8 mouse cellular contexts compared by ENCODE assay signal in the genomic region with DNA sequence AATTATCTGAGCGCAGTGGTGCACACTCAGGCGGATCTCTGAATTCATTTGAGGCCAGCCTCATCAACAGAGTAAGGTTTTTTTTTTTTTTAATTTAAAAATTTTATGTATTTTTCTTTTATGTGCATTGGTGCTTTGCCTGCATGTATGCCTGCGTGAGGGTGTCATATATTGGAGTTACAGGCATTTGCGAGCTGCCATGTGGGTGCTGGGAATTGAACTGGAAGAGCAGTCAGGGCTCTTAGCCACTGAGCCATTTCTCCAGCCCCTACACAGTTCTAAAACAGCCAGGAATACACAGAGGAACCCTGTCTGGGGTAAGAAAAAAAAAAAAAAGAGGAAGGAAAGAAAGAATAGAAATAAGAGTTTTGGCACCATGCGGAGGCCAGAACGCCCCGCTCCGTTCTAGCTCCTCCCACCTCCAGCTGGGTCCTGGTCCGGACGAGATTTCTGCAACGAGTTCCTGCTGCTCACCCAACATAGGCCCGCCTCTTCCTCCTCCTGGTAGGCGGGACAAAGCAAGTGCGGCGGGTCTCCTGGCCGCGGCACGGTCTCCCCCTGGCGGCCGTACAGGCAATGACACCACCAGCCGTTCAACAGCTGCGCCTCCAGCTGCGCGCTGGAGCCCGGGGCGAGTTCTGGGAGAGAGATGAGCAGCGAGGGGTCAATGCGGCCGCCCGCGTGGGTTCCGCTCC. TPM values are rescaled to one million over a fixed set of nuclear protein-coding genes. Genes with fewer than 3 reads are reported as not detected.
DNase-seq lines count a peak whose midpoint lies in the region; ATAC-seq and TF ChIP-seq lines count a peak whose summit lies in the region.

No protein-coding gene starts in this region.

- H3K36me3 ChIP-seq in ES-Bruce4 (ENCODE audit: control insufficient read depth, insufficient read depth, low read length, poor library complexity, severe bottlenecking) = no peaks in the 10 kb centered on the region
- no peaks in the 10 kb centered on the region for H3K36me3 ChIP-seq in forebrain, embryonic 12.5 days (replicated peaks)
- H3K36me3 ChIP-seq in heart, postnatal 0 days (replicated peaks; ENCODE audit: control insufficient read depth, insufficient read depth, low read length) = no peaks in the 10 kb centered on the region
- no peaks in the 10 kb centered on the region for H3K36me3 ChIP-seq in liver, embryonic 15.5 days (replicated peaks)
- H3K36me3 ChIP-seq in neural tube, embryonic 11.5 days (ENCODE audit: control insufficient read depth, insufficient read depth, low read length) = no peaks in the 10 kb centered on the region
- H3K36me3 ChIP-seq in stomach, embryonic 16.5 days (ENCODE audit: control insufficient read depth, insufficient read depth, low read length) = no peaks in the 10 kb centered on the region

- WGBS in forebrain, embryonic 12.5 days = 7% methylated on average over 27 of the region's 32 CpGs
- WGBS in heart, postnatal 0 days = 6% methylated on average over 31 of the region's 32 CpGs
- WGBS in liver, embryonic 15.5 days (ENCODE audit: insufficient replicate concordance) = 6% methylated on average over 32 of the region's 32 CpGs
- 6% methylated on average over 32 of the region's 32 CpGs for WGBS in neural tube, embryonic 11.5 days
- 6% methylated on average over 32 of the region's 32 CpGs for WGBS in stomach, embryonic 16.5 days

- no peaks in the 10 kb centered on the region for H3K27me3 ChIP-seq in ES-Bruce4 (ENCODE audit: control insufficient read depth, insufficient read depth, low read length, poor library complexity, severe bottlenecking)
- H3K27me3 ChIP-seq in forebrain, embryonic 12.5 days = peaks cover 17% of the 10 kb centered on the region
- no peaks in the 10 kb centered on the region for H3K27me3 ChIP-seq in heart, postnatal 0 days (ENCODE audit: control insufficient read depth, insufficient read depth, low read length)
- 0 out of 2 replicates have a peak, but pooled peaks cover 2% of the 10 kb centered on the region for H3K27me3 ChIP-seq in liver, embryonic 15.5 days
- H3K27me3 ChIP-seq in neural tube, embryonic 11.5 days (ENCODE audit: control insufficient read depth, insufficient read depth, low read length) = peaks cover 3% of the 10 kb centered on the region; the same call in 1 of the 2 replicates
- H3K27me3 ChIP-seq in stomach, embryonic 16.5 days (ENCODE audit: control insufficient read depth, insufficient read depth, low read length) = no peaks in the 10 kb centered on the region

- TF ChIP-seq CTCF in ES-Bruce4 (IDR thresholded peaks at IDR 0.05; ENCODE audit: low read depth, low read length) = peak; percentile 90
- TF ChIP-seq CTCF in heart, postnatal 0 days (IDR thresholded peaks at IDR 0.05; ENCODE audit: low read depth) = peak; percentile 97

- peak overlapping the region; percentile 81 for H3K4me3 ChIP-seq in ES-Bruce4 (ENCODE audit: low read depth, low read length)
- H3K4me3 ChIP-seq in forebrain, embryonic 12.5 days (replicated peaks) = peak overlapping the region; percentile 69
- H3K4me3 ChIP-seq in heart, postnatal 0 days (ENCODE audit: low read depth, low read length) = peak overlapping the region; percentile 60
- H3K4me3 ChIP-seq in liver, embryonic 15.5 days (replicated peaks) = peak overlapping the region; percentile 72
- peak overlapping the region; percentile 74 for H3K4me3 ChIP-seq in neural tube, embryonic 11.5 days (ENCODE audit: low read depth, low read length)
- H3K4me3 ChIP-seq in stomach, embryonic 16.5 days (replicated peaks; ENCODE audit: low read length) = peak overlapping the region; percentile 70

- peak; percentile 96 for ATAC-seq in forebrain, embryonic 12.5 days (ENCODE audit: low FRiP score)
- ATAC-seq in heart, postnatal 0 days (ENCODE audit: insufficient read depth, low read depth) = peak; percentile 95
- peak; percentile 89 for ATAC-seq in liver, embryonic 15.5 days (ENCODE audit: insufficient read depth)
- peak; percentile 88 for ATAC-seq in neural tube, embryonic 11.5 days (ENCODE audit: insufficient read depth, low FRiP score, low TSS enrichment)
- peak; percentile 91 for ATAC-seq in stomach, embryonic 16.5 days (ENCODE audit: insufficient read depth, low FRiP score)

- H3K27ac ChIP-seq in ES-Bruce4 (ENCODE audit: insufficient read depth, low read length) = 0 out of 2 replicates have a peak overlapping the region, but pooled peaks have one; percentile 2
- peak overlapping the region; percentile 67 for H3K27ac ChIP-seq in forebrain, embryonic 12.5 days
- H3K27ac ChIP-seq in heart, postnatal 0 days (ENCODE audit: low read depth) = peak overlapping the region; percentile 21; the same call in 1 of the 2 replicates
- peak overlapping the region; percentile 53; the same call in 1 of the 2 replicates for H3K27ac ChIP-seq in liver, embryonic 15.5 days (replicated peaks)
- H3K27ac ChIP-seq in neural tube, embryonic 11.5 days (ENCODE audit: low read depth, low read length) = no peak overlapping the region
- peak overlapping the region; percentile 73 for H3K27ac ChIP-seq in stomach, embryonic 16.5 days (ENCODE audit: low read length)

- peak overlapping the region; percentile 95 for H3K4me2 ChIP-seq in forebrain, embryonic 12.5 days
- H3K4me2 ChIP-seq in heart, postnatal 0 days (ENCODE audit: low read depth, low read length) = peak overlapping the region; percentile 82
- H3K4me2 ChIP-seq in liver, embryonic 15.5 days = peak overlapping the region; percentile 100
- peak overlapping the region; percentile 99 for H3K4me2 ChIP-seq in neural tube, embryonic 11.5 days (ENCODE audit: low read depth)
- peak overlapping the region; percentile 69 for H3K4me2 ChIP-seq in stomach, embryonic 16.5 days (ENCODE audit: low read depth, low read length)

- H3K9ac ChIP-seq in ES-Bruce4 (ENCODE audit: low read depth, poor library complexity, severe bottlenecking) = peak overlapping the region; percentile 85
- H3K9ac ChIP-seq in forebrain, embryonic 12.5 days = peak overlapping the region; percentile 82
- H3K9ac ChIP-seq in heart, postnatal 0 days (replicated peaks; ENCODE audit: low read depth, low read length) = peak overlapping the region; percentile 52
- H3K9ac ChIP-seq in liver, embryonic 15.5 days = peak overlapping the region; percentile 81
- H3K9ac ChIP-seq in neural tube, embryonic 11.5 days (ENCODE audit: low read length) = peak overlapping the region; percentile 82
- peak overlapping the region; percentile 78 for H3K9ac ChIP-seq in stomach, embryonic 16.5 days (ENCODE audit: low read length)

- 0 out of 2 replicates have a peak, but pooled peaks have one; percentile 62 for TF ChIP-seq EP300 in ES-Bruce4 (IDR thresholded peaks at IDR 0.05; ENCODE audit: insufficient read depth, low read depth, low read length)
- no peak for TF ChIP-seq EP300 in heart, postnatal 0 days (IDR thresholded peaks at IDR 0.05; ENCODE audit: low read depth)

- TF ChIP-seq POLR2A in ES-Bruce4 (IDR thresholded peaks at IDR 0.05; ENCODE audit: insufficient read depth, low read length) = peak; percentile 92

- no peaks in the 10 kb centered on the region for H3K9me3 ChIP-seq in ES-Bruce4 (replicated peaks; ENCODE audit: control insufficient read depth, insufficient read depth, low read length, poor library complexity, severe bottlenecking)
- no peaks in the 10 kb centered on the region for H3K9me3 ChIP-seq in forebrain, embryonic 12.5 days
- no peaks in the 10 kb centered on the region for H3K9me3 ChIP-seq in heart, postnatal 0 days (replicated peaks; ENCODE audit: control insufficient read depth, low read length)
- no peaks in the 10 kb centered on the region for H3K9me3 ChIP-seq in liver, embryonic 15.5 days (replicated peaks)
- no peaks in the 10 kb centered on the region for H3K9me3 ChIP-seq in neural tube, embryonic 11.5 days (ENCODE audit: control insufficient read depth, low read length)
- H3K9me3 ChIP-seq in stomach, embryonic 16.5 days (replicated peaks; ENCODE audit: control insufficient read depth, low read length) = no peaks in the 10 kb centered on the region

- DNase-seq in c-Kit-positive CD71-positive TER-119-positive erythroid progenitor cells, embryonic 14.5 days (ENCODE audit: low spot score) = peak; percentile 92
- DNase-seq in heart, postnatal 0 days (ENCODE audit: low spot score) = peak; percentile 98
- peak; percentile 96 to 98 for DNase-seq in kidney, postnatal 36 days
- peak; percentile 95 for DNase-seq in neural tube, embryonic 11.5 days (ENCODE audit: low spot score)

- peaks cover 6% of the 10 kb centered on the region for H3K4me1 ChIP-seq in ES-Bruce4 (ENCODE audit: control insufficient read depth, insufficient read depth, low read length)
- H3K4me1 ChIP-seq in forebrain, embryonic 12.5 days = peaks cover 13% of the 10 kb centered on the region
- H3K4me1 ChIP-seq in heart, postnatal 0 days (ENCODE audit: control insufficient read depth, insufficient read depth) = no peaks in the 10 kb centered on the region
- peaks cover 48% of the 10 kb centered on the region for H3K4me1 ChIP-seq in liver, embryonic 15.5 days (replicated peaks)
- H3K4me1 ChIP-seq in neural tube, embryonic 11.5 days (ENCODE audit: control insufficient read depth, insufficient read depth, low read length) = no peaks in the 10 kb centered on the region
- H3K4me1 ChIP-seq in stomach, embryonic 16.5 days (ENCODE audit: control insufficient read depth, insufficient read depth, low read length) = peaks cover 35% of the 10 kb centered on the region

RNA-seq across cellular contexts. Expression of gene Prss8, which starts 5.3 kb away (rescaled TPM):
- 73.0 and 74.5 TPM in 2 replicates for polyA plus RNA-seq in ES-Bruce4 (2011; ENCODE audit: insufficient read depth, insufficient read length, low read depth, missing spikeins)
- 1.5 and 2.4 TPM in 2 replicates for polyA plus RNA-seq in forebrain, embryonic 12.5 days (2016; fragmentation: Nextera tagmentation; extraction: Ambion mirVana)
- total RNA-seq in heart, postnatal 0 days (2014; rRNA removed; ENCODE audit: low replicate concordance) = 0.73 and 8.1 TPM in 2 replicates
- 0.18 and 0.34 TPM in 2 replicates for polyA plus RNA-seq in heart, postnatal 0 days (2015; fragmentation: Nextera tagmentation; extraction: Ambion mirVana)
- 13.9 and 17.4 TPM in 2 replicates for polyA plus RNA-seq in liver, embryonic 15.5 days (2015; fragmentation: Nextera tagmentation; extraction: Ambion mirVana)
- polyA plus RNA-seq in neural tube, embryonic 11.5 days (2014; fragmentation: Nextera tagmentation; extraction: Ambion mirVana) = 1.6 and 2.0 TPM in 2 replicates
- 63.8 and 78.8 TPM in 2 replicates for polyA plus RNA-seq in stomach, embryonic 16.5 days (2015; fragmentation: Nextera tagmentation; extraction: Ambion mirVana)

RNA-seq across cellular contexts. Expression of gene Prss36, which starts 11.3 kb away (rescaled TPM):
- polyA plus RNA-seq in ES-Bruce4 (2011; ENCODE audit: insufficient read depth, insufficient read length, low read depth, missing spikeins) = 21.2 and 22.4 TPM in 2 replicates
- polyA plus RNA-seq in forebrain, embryonic 12.5 days (2016; fragmentation: Nextera tagmentation; extraction: Ambion mirVana) = 8.4 and 9.0 TPM in 2 replicates
- total RNA-seq in heart, postnatal 0 days (2014; rRNA removed; ENCODE audit: low replicate concordance) = 14.2 and 17.5 TPM in 2 replicates
- polyA plus RNA-seq in heart, postnatal 0 days (2015; fragmentation: Nextera tagmentation; extraction: Ambion mirVana) = 10.1 and 10.2 TPM in 2 replicates
- polyA plus RNA-seq in liver, embryonic 15.5 days (2015; fragmentation: Nextera tagmentation; extraction: Ambion mirVana) = 2.7 and 3.3 TPM in 2 replicates
- polyA plus RNA-seq in neural tube, embryonic 11.5 days (2014; fragmentation: Nextera tagmentation; extraction: Ambion mirVana) = 11.6 and 11.7 TPM in 2 replicates
- 10.7 and 11.7 TPM in 2 replicates for polyA plus RNA-seq in stomach, embryonic 16.5 days (2015; fragmentation: Nextera tagmentation; extraction: Ambion mirVana)

RNA-seq across cellular contexts. Expression of gene Kat8, which starts 22.9 kb away (rescaled TPM):
- 43.2 and 47.1 TPM in 2 replicates for polyA plus RNA-seq in ES-Bruce4 (2011; ENCODE audit: insufficient read depth, insufficient read length, low read depth, missing spikeins)
- 46.6 and 52.4 TPM in 2 replicates for polyA plus RNA-seq in forebrain, embryonic 12.5 days (2016; fragmentation: Nextera tagmentation; extraction: Ambion mirVana)
- total RNA-seq in heart, postnatal 0 days (2014; rRNA removed; ENCODE audit: low replicate concordance) = 14.4 and 22.6 TPM in 2 replicates
- polyA plus RNA-seq in heart, postnatal 0 days (2015; fragmentation: Nextera tagmentation; extraction: Ambion mirVana) = 17.0 and 20.4 TPM in 2 replicates
- 15.0 TPM in 2 replicates for polyA plus RNA-seq in liver, embryonic 15.5 days (2015; fragmentation: Nextera tagmentation; extraction: Ambion mirVana)
- polyA plus RNA-seq in neural tube, embryonic 11.5 days (2014; fragmentation: Nextera tagmentation; extraction: Ambion mirVana) = 52.3 and 56.6 TPM in 2 replicates
- 27.6 and 29.2 TPM in 2 replicates for polyA plus RNA-seq in stomach, embryonic 16.5 days (2015; fragmentation: Nextera tagmentation; extraction: Ambion mirVana)

RNA-seq across cellular contexts. Expression of gene Bckdk, which starts 31.3 kb away (rescaled TPM):
- 77.3 and 81.1 TPM in 2 replicates for polyA plus RNA-seq in ES-Bruce4 (2011; ENCODE audit: insufficient read depth, insufficient read length, low read depth, missing spikeins)
- 89.2 and 92.8 TPM in 2 replicates for polyA plus RNA-seq in forebrain, embryonic 12.5 days (2016; fragmentation: Nextera tagmentation; extraction: Ambion mirVana)
- total RNA-seq in heart, postnatal 0 days (2014; rRNA removed; ENCODE audit: low replicate concordance) = 117 and 196 TPM in 2 replicates
- 128 and 131 TPM in 2 replicates for polyA plus RNA-seq in heart, postnatal 0 days (2015; fragmentation: Nextera tagmentation; extraction: Ambion mirVana)
- polyA plus RNA-seq in liver, embryonic 15.5 days (2015; fragmentation: Nextera tagmentation; extraction: Ambion mirVana) = 51.5 and 59.2 TPM in 2 replicates
- polyA plus RNA-seq in neural tube, embryonic 11.5 days (2014; fragmentation: Nextera tagmentation; extraction: Ambion mirVana) = 99.7 and 109 TPM in 2 replicates
- polyA plus RNA-seq in stomach, embryonic 16.5 days (2015; fragmentation: Nextera tagmentation; extraction: Ambion mirVana) = 134 and 148 TPM in 2 replicates

RNA-seq across cellular contexts. Expression of gene Fus, which starts 32.1 kb away (rescaled TPM):
- polyA plus RNA-seq in ES-Bruce4 (2011; ENCODE audit: insufficient read depth, insufficient read length, low read depth, missing spikeins) = 1,572 and 1,655 TPM in 2 replicates
- polyA plus RNA-seq in forebrain, embryonic 12.5 days (2016; fragmentation: Nextera tagmentation; extraction: Ambion mirVana) = 517 and 534 TPM in 2 replicates
- 25.8 and 33.4 TPM in 2 replicates for total RNA-seq in heart, postnatal 0 days (2014; rRNA removed; ENCODE audit: low replicate concordance)
- polyA plus RNA-seq in heart, postnatal 0 days (2015; fragmentation: Nextera tagmentation; extraction: Ambion mirVana) = 134 and 175 TPM in 2 replicates
- 120 and 123 TPM in 2 replicates for polyA plus RNA-seq in liver, embryonic 15.5 days (2015; fragmentation: Nextera tagmentation; extraction: Ambion mirVana)
- polyA plus RNA-seq in neural tube, embryonic 11.5 days (2014; fragmentation: Nextera tagmentation; extraction: Ambion mirVana) = 48.1 and 51.6 TPM in 2 replicates
- polyA plus RNA-seq in stomach, embryonic 16.5 days (2015; fragmentation: Nextera tagmentation; extraction: Ambion mirVana) = 204 and 234 TPM in 2 replicates
